Mouse (Mus musculus): ENCODE measurements around the gene Sgcb.

- TF ChIP-seq POLR2A (IDR thresholded peaks at IDR 0.05; ENCODE audit: borderline replicate concordance, insufficient read depth, low read length) = no peak
- no peak for TF ChIP-seq CTCF (IDR thresholded peaks at IDR 0.05; ENCODE audit: borderline replicate concordance, insufficient read depth, low read depth, low read length)
Measured at GRCm38 (mm10) chr5:73651061-73651854, 3.7 kb upstream of the Sgcb start, which contains the start of gene Spata18.
